Mouse (Mus musculus) kidney, adult 9 months (tissue): Measurements from ENCODE around the gene Senp7.
"Not testable (repeated sequence)": the region's sequence is repeated elsewhere in the genome, so short reads cannot be mapped to it uniquely, and the experiment has no call there.

ENCODE experiments used
- DNase-seq: peaks from one replicate; pipeline ENCODE4 v3.0.0; 2022

Gene Senp7

GRCm38 (mm10) chr16:56068523-56069070 is 20.5 kb downstream of the Senp7 start:
- DNase-seq = no peak

- DNase-seq = no peak
Measured at GRCm38 (mm10) chr16:56071317-56072232, 23.4 kb downstream of the Senp7 start.

DNA sequence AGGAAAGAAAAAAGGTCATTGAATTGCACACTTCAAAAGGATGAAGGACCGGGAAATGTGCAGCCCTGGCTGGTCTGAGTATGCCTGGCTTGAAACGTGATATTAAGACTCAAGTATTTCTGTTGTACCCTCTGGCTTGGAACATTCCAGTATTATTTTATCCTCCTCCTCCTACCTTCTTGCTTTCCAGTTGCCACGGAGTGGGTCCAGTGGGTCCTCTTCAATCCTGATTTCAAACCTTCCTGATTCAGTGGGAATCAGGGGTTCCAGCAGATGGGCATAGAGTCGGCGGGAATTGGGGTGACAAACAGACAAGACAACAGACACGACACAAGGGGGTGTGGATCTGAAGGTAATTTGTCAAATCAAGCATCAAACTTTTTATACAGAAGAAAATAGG is 24.4 kb downstream of the Senp7 start:
- no peak for DNase-seq

DNA sequence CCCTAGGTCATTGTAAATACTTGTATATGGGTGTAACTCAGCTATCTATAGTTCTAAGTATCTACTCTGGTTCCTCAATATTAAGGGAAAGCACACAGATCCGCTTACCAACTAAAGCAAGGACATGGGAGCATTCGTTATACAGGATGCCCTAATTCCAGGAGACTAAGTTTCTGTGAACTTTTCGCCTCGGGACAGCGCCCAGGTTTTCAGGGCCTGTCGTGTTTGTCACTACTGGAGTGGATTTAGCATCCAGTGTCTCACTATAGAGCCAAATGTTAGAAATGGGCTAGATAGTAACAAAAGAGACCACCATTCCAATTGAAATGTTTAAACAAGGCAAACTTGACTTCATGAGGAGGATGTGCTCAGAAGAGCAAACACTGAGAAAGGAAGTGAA is 25.0 kb downstream of the Senp7 start:
- not testable (repeated sequence) for DNase-seq

DNA sequence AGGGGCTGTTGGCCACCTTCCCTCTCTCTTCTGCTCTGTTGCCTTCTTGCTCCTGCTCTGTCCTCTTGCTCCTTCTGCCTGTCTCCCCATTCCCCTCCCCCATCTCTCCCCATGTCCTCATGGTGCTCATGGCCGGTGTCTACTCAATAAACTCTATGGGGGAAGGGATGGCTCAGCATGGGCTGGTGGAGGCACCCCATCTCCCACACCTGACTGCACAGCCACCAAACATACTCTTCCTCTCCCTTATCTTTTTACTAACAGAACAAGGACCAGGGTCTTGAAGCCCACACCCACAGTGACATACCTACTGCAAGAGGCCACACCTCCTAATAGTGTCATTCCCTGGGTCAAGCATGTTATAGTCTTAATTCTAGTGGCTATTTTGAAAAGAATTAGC is 26.0 kb downstream of the Senp7 start:
- no peak for DNase-seq

- DNase-seq = no peak
Measured at GRCm38 (mm10) chr16:56074565-56074964, 26.4 kb downstream of the Senp7 start.

GRCm38 (mm10) chr16:56075222-56076111 is 27.3 kb downstream of the Senp7 start:
- peak; percentile 94 for DNase-seq

DNA sequence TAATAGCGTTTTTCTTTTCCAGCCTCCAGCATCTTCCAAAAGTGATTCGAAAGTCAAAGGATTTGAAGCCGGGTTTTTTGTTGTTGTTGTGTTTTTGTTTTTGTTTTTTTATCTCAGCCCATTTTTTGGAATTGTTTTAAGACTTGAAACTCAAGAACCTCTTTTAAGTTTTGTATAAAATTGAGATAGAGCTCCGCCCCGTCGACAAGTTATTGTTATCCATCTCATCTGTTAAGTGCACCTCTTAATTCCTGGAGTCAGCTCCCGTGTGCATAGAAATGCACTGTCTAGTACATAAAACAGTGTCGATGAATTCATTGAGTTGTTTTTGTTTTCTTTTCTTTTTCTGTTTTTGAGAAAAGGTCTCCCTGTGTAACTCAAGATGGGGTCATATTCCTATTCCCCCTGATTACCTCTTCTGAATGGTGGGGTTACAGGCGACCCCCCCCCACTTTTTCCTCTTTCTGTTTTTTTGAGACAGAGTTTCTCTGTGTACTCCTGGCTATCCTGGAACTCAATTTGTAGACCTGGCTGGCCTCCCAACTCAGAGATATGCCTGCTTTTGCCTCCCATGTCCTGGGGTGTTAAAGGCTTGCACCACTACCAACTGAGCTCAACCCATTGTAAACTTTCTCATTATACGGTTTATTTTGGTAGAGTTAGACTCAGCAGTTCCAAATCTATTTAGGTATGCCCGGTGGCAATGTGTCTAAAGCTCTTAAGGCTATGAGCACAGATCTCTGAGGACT is 28.2 kb downstream of the Senp7 start:
- DNase-seq = no peak

DNA sequence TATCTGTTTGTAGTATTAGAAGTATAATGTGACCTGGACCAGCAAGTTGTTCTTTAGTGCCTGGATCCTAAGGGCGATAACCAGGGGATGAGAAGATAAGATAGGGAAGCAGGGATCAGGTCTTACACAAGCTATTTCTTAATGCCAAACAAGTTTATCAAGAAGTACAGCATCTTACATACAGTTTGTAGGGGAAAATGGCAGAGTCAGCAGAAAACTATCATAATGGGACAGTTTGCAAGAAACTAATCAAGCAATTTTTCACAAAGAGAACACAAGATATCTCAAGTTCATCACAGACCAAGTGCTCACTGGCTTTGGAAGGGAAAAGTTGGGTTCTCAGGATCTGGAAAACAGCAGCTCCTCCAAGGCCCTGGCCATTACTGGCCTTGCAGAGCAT is 31.3 kb downstream of the Senp7 start:
- DNase-seq = no peak

GRCm38 (mm10) chr16:56081691-56082090 is 33.6 kb downstream of the Senp7 start:
- no peak for DNase-seq

- DNase-seq = no peak
Measured at GRCm38 (mm10) chr16:56086336-56086735, 38.2 kb downstream of the Senp7 start.

- no peak for DNase-seq
Measured at GRCm38 (mm10) chr16:56090385-56090784, 42.2 kb downstream of the Senp7 start.

DNA sequence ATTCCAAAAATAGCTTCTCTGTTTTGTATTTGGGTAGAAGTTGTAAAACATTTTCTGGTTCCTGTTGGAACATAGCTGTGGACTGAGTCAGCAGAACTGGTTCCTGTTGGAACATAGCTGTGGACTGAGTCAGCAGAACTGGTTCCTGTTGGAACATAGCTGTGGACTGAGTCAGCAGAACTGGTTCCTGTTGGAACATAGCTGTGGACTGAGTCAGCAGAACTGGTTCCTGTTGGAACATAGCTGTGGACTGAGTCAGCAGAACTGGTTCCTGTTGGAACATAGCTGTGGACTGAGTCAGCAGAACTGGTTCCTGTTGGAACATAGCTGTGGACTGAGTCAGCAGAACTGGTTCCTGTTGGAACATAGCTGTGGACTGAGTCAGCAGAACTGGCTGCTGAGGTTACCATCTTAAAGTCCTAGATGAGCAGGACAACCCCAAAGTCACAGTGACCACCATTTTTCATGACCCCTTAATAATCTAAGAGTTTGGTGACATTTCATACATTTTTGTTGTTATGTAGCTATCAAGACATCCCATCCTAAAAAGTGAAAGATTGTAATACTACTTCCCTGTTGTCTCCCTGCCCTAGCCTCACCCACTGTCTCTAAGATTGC is 48.4 kb downstream of the Senp7 start:
- not testable (repeated sequence) for DNase-seq

- no peak for DNase-seq
Measured at GRCm38 (mm10) chr16:56115706-56116105, 67.6 kb downstream of the Senp7 start.

DNA sequence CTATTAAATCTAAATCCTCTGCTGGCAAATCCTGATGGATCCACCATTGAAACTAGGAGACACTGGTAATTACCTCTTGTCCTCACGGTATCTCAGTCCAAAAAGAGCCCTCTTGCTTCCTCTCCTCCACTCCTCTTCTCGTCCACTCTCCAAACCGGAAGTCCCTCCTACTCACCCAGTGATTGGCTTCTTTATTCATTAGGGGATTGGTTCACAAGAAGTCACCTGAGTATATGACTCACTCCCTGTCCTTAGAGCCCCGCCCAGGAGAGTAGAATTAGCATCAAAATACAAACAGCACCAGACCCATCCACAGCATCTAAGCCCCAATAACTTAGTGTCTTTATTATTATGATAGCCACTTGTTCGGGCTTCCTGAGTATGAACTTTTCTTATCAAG is 68.0 kb downstream of the Senp7 start:
- no peak for DNase-seq

- no peak for DNase-seq
Measured at GRCm38 (mm10) chr16:56117327-56118180, 69.4 kb downstream of the Senp7 start.

DNA sequence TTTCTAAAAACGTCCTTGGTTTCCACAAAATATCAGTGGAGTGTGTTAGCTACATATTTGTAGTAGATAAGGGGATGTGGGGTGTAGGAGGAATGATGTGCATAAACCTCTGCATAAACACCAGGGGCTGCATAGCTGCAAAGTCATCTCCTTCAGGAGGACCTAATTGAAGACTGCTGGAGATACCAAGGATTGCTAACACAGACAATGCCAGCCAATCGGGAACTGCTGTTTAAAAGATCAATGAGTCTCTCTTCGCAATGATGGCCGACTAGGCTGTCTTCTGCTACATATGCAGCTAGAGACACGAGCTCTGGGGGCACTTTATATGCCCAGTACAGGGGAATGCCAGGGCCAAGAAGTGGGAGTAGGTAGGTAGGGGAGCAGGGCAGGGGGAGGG is 74.4 kb downstream of the Senp7 start:
- DNase-seq = no peak

GRCm38 (mm10) chr16:56124045-56124444 is 75.9 kb downstream of the Senp7 start:
- DNase-seq = no peak

DNA sequence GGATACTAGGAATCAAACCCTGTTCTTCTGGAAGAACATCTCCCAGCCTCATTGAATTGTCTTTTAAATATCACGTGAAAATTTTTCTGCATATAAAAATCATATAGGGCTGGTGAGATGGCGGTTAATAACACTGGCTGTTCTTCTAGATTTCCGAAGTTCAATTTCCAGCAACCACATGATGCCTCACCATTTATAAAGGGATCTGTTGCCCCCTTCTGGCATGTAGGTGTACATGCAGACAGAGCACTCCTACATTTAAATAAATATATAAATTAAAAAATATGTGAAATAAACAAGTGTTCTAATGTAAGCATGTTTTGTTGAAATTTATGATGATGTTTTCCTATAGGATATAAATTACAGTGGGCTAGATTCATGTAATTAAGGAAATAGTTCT is 83.5 kb downstream of the Senp7 start:
- peak; percentile 44 for DNase-seq

DNA sequence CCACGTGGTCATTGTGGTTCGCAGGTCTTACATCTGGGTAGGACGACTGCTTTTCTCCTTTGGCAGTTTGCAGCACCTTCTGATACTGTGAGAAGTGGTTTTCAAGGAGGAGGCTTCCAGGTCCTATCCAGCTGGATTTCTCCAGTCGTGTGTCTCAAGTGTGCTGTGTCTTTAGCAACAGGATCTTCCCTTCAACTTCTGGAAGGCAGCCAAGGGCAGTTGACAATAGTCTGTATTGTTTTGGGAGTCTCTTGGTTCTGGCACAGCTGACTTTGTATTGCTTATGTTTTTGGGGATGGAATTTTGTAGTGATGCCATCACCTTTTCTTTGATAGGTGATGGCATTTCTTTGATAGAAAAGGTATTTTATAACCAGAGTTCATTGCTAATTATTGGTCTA is 86.0 kb downstream of the Senp7 start:
- DNase-seq = peak; percentile 21

DNA sequence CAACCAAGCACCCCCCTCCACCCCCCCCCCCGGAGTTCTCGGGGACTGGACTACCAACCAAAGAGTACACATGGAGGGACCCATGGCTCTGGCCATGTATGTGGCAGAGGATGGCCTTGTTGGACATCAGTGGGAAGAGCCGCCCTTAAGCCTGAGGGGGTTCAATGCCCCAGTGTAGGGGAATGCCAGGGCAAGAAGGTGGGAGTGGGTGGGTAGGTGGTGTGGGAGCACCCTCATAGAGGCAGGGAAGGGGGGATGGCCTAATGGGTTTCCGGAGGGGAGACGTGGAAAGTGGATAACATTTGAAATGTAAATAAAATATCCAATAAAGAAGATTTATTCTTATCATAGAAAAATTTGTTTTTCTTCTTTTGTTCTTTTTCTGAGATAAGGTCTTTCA is 89.5 kb downstream of the Senp7 start:
- not testable (repeated sequence) for DNase-seq
